Mouse (Mus musculus): Measurements from ENCODE around the gene Olfr1259.
A peak's percentile ranks its signal among the peaks of the same experiment; 100 is the strongest.
"Not testable (repeated sequence)": the region's sequence is repeated elsewhere in the genome, so short reads cannot be mapped to it uniquely, and the experiment has no call there.

Gene Olfr1259

DNA sequence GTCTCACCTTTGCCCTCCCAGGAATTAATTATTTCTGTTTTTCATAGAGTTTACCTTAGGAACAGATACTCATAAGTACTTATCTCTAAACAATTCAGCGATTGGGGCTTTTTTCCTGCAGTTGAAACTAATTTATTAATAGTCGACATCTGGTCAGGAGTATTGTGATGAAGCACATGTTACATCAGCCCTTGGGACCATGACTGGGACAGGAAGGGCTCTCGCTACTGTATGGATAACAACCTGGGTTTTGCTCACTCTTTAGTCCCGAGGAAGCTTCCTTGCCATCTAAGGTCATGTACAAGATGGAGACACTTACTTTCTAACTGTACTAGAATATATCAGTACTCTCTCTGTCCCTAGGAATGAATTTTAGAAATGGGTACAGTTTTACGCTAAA, at the start of gene Olfr1259:
Olfr1259 (minus strand) TSS at position 101 of the 400 bp plus-strand sequence.
- no peak for DNase-seq

DNA sequence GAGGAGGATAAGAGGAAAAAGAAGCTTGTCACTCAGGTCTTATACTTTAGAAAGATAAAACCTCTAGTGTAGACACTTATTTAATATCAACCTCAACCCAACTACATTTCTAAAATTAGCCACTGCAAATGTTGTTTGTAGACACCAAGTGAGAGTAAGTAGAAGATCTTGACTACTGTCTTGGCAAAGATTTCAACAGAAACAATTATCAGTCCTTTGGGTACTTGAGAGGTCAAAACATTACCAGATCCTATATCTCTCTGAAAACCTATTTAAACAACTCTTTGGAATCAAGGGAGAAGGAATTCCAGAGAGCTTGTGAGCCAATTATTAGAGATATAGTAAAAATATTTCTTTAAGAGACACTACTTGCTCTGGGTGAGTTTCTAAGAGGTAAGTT, 42.5 kb upstream of the Olfr1259 start, which contains the start of gene Olfr1261:
Olfr1261 (plus strand) TSS at position 301 of the 400 bp plus-strand sequence.
- no peak for DNase-seq

DNA sequence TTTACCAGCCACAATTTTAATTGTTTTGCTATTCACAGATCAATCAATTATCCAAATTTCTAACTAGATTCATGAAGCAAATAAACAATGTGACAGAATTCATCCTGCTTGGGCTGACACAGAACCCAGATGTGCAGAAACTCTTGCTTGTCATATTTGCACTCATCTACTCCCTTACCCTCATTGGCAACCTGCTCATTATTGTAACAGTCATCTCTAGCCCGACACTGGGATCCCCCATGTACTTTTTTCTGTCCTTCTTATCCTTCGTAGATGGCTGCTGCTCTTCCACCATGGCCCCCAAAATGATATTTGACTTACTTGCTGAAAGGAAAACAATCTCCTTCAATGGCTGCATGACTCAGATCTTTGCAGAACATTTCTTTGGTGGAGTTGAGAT, 29.2 kb upstream of the Olfr1259 start:
- DNase-seq = no peak

DNA sequence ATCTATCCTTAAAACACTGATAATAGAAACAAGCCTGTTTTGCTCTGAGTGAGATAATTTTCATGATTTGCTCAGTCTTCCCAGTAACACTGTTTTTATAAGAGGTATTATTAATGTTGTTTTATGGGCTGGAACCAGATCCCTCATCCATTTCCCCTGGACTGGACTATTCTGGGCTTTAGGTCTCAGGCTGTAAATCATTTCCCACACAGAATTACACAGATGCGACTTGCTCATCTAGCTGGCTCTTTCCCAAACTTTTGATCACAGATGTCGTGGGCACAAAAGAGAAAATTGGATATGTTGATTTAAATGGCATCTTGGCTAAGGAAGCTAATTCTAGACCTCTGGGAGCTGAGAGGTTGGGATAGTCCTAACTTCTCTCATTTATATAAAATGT, 25.7 kb upstream of the Olfr1259 start, which contains the start of gene Olfr1260:
Olfr1260 (plus strand) TSS at position 157 of the 400 bp plus-strand sequence.
- DNase-seq = peak; percentile 7 to 15

DNA sequence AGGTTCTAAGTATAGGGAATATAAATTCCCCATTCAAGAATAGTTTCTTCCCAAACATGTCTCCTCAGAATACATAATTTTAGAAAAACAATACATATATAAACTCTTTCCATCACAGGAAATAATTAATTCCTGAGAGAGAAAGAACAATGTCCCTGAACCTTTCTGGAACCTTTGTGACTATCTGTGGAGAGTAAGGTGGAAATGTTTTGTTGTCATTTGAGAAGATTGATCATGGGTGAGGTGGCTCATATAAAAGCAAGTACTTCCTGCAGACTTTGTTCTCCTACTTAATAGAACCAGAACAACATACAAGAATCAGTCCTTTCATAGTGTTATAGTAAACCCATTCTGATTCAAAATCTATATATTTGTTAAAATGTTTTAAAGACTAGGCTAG, 21.5 kb downstream of the Olfr1259 start, which contains the start of gene Olfr1258:
Olfr1258 (plus strand) TSS at position 301 of the 400 bp plus-strand sequence.
- no peak for DNase-seq

DNA sequence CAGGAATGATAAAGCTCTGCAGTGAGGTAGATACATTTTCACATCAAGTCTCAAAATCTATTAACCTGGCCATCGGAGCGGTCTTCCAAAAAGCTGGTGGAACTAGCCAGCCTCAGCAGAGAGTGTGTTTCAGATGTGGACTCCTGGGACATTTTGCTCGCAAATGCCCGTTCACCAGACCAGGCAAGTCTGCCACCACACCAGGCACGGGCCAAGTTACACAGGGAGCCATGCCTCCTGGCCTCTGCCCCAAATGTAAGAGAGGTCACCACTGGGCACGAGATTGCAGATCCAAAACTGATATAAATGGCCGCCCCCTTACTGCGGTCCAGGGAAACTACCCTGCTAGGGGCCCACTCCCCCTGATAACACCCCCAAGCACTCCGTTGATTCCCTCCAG, 35.8 kb downstream of the Olfr1259 start:
- not testable (repeated sequence) for DNase-seq

Measured in cerebellum, postnatal 10 days (tissue).